Mouse (Mus musculus) activated CD4-positive, CD25-positive, alpha-beta regulatory T cell, adult 4 months (primary cell): ENCODE measurements around the gene Adck1. TPM values are rescaled to one million over a fixed set of nuclear protein-coding genes. Genes with fewer than 3 reads are reported as not detected.
A peak's percentile ranks its signal among the peaks of the same experiment; 100 is the strongest.

Experiments used
- ATAC-seq: one replicate; pipeline ENCODE4 v1.8.0; 2017
- polyA plus RNA-seq, 2 experiments: library from polyadenylated mRNA; unstranded; fragments of 100-300 nt; shearing (Covaris generic); gene quantifications; one replicate each; pipeline ENCODE4 v1.2.1; 2017

Gene Adck1
- polyA plus RNA-seq, 2 experiments from 2014 or later, result 8.3 to 10.1 TPM

DNA sequence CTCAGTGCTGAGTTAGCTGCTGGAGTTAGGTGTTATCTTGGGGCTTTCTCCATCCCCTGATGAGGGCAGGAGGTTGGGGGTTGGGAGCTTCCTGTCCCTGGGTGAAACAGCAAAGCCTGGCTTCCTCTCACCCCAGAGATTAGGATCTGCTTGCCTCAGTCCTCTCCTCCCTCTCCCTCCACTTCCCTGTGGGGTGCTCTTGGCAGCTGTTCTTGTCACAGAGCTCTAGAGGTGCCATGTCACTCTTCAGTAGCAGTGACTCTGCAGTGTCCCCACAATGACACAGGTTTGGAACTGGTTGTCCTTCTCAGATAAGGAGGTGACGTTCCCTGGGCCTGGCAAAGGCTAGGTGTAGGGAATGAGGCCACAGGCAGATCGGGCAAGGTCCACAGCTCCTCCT is 68.4 kb downstream of the Adck1 start:
- peak; percentile 93 for ATAC-seq

DNA sequence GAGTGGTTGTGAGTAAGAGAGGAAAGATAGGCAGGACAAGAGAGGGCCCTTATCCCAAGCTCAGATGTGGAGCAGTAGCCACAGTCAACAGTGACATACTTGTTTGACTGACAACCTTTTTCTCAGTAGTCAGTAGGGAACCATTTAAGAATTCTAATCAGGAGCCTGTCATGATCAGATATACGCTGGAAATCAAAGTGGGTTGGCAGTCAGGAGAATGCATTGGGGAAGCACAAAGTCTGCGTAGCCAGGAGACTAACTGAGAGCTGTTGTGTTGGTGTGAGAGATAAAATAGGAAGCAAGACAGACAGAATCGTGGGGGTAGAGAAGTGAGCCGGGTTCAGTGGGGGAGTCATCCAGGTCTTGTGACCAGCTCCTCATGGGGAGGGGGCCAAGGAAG is 71.9 kb downstream of the Adck1 start:
- no peak for ATAC-seq

DNA sequence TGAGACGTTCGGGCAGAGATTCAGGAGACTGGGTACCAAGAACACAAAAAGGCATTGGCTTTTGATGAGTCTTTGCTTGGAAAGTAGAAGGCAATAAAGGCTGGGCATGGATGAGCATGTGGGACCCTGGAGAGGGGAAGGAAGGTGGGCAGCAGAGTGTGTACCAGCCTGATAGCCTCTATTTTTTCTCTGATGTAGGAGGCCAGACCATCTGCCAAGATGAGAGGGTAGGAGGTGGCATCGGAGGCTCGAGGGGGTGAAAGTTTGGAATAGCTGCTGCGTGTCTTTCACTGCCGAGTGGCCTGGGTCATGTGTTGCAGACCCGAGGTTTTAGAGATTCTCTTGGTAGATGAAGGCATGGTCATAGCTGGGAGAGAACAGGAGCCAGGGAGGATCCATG is 72.8 kb downstream of the Adck1 start:
- no peak for ATAC-seq

DNA sequence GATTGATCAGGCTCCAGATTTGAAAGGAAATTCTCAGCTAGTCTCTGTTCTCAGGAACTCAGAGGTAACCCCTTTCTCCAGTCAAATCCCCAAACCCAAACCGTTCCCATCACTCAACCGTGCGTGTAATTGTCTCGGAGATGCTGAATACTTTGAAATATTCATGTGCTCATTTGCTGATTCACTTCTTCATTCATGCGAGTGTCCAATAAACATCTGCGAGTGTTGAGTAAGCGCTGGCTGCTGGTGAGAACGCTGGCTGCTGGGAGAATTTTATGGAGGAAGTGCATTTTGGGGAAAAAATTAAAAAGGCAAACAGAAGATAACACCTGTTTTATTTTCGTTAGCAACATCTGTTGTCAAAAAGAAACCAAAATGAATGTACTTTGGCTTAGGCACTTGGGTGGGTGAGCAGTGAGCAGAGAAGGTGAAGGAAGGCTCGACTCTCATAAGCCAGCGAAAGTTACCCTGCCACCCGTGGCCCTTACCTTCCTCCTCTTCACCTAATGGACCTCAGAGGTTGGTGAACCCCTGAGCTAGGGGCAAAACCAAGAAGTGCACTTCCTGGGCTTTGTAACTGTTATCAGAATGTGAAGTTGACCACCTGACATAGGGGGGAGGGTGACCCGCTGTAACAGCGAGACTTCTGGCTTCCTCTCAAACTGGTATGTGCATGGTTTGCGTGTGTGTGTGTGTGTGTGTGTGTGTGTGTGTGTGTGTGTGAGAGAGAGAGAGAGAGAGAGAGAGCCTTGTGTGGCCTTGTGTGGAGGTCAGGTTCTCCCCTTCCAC is 76.8 kb downstream of the Adck1 start:
- peak; percentile 66 for ATAC-seq

DNA sequence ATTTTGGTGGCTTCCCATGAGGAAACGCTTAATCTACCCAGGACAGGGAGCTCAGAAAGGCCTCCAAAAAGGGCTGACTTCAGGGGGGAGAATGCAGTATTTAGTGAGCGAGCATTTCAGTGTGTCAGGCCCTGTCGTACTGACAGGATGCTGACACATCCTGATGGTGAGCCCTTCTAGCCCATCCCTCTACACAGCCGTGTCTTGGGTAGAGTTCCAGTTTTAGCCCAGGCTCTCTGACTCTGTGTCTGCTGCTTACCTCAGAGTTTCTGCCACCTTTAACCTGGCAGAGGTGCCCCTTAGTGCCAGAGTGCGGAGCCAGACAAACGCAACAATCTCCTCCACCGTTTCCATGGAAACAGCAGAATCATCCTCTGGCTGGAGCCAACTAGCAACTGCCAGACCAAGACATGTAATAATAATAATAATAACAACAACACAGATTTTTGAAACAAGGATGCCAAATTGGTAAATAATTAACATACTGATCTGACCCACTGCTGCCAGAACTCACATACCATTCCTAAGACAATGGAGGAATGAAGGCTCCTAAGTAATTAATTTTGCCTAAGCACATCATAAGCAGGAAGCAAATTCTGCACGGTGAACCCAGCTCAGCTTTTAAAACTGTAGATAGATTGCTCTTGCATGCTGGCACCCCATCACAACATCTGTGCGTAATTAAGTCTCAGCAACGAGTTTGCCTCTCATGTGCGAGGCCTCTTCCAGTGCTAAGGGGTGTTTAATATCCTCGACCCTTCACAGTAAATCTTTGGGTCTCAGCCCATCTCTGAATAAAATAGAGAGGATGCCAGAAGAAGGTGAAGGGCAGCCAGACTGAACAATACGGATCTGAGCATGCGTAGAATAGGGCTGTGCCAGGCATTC is 81.8 kb downstream of the Adck1 start:
- ATAC-seq, result no peak

DNA sequence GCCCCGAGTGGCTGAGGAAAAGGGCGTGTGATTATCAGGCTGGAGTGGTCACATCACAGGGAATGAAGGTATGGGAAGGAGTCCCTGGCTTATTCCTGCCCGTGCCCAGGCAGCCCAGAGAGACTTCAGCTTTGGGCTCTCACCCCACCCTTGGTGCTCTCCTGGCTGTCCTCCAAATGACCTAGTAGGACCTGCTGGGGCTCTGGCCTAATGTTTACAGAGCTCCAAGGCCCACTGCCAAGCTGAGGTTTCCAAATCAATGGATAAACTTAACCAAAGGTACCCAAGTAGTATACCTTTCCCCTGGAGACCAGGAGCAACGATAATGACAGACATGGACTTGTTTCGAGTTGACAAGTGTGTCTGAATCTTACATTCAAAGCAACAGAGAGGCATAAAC is 83.7 kb downstream of the Adck1 start:
- ATAC-seq, result no peak

DNA sequence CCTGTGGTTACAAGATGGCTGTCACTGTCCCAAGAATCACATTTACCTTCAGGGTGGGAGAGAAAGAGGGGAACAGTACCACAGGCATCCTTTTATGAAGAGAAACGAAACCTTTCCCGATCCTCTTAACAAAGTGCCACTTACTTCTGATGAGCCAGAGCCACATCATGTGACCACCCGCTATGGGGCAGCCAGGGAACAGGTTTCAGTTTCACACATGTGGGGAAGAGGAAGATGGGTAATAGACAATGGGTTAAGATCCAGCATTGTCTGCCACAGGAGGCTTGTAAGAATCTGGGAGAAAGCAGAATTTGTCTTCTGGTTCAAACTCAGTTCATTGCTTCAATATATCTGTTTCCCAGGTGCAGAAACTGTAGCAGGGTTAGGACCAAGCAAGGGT is 85.1 kb downstream of the Adck1 start:
- ATAC-seq, result peak; percentile 36

DNA sequence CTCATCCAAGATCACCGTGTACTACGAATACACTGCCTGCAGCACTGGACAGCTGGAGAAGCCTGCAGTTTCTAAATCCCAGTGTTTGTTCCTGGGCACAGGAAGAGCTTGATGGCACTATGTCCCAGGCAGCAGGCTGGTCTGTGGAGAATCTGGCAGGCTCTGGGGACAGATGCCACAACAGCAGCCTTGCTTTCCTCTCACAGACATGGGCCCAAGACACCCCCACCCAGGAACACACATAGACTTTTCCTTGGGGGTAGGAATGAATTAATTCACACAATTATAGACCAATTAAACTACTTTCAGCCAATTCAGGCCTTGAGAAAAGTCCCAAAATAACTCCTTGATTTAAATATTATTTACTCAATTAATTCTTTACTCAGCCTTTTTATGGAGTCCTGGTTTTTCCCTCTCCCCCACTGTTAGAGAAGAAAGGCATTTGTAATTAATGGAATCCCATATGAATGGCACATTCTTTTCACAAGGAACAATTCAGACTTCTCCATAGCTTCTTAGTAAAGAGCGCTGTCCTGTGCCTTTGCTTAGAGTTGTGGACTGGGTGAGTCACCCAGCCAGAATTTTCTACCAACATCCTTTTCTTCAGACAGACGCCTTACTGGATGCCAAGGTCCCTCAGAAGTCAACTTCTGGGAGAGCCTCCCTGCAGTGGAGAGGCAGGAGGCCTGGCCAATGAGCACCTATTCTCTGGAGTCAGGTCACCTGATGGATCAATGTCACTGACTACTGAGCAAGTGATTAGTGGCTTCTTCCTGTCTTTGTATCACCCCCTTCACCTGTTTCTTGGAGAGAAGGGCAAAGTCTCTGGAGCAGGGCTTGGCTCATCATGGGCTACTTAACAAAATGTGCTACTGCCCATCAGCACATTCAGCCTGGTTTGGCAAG is 90.6 kb downstream of the Adck1 start:
- no peak for ATAC-seq

DNA sequence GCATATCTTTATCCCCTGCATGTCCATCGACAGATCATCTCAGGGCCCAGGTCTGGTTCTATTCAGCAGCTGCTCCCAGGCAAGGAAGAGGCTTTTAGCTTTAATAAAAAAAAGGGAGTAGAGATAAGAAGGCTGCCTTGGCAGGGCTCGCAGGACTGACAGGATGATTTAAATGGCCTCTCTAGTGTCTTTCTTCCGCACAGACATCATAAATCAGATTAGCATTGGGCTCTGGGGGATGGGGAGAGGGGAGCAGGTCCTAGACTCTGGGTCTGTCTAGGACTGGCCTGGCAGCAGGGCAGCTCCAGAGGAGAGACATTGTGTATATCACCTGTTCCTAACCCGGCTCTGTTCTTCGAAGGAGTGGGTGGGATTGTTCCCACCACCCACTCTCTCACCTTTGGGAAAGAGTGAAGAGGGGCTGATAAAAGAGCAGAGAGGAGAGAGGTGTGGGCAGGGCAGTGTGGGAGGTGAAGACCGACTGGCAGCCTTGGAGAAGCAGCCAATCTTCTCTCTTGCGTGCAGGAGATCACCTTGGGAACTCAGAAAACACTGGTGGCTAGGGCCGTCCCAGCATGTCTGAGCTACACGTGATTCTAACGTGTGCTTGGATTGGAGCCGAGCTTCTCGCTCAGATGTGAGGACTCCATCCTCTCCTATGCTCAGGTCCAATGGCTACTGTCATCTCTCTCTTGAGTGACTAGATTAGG is 94.5 kb downstream of the Adck1 start:
- ATAC-seq, result no peak

DNA sequence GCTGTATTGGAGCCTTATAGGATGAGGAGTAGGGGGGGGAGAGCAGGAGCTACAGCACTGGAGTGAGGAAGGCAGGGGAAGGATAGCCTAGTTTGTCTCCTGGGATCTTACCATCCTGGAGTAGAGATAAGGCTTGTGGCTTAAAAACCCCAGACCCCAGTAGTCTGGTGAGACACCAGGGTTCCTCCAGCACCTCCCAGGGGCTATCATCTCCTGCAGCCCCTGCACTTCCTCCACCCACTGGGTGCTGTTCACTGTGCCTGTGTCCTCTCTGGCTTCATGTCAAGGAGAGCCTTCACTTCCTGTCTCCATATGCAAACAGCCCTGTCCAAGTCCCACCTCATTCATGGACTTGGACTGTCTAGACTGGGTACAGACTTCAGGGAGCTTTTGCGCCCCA is 96.7 kb downstream of the Adck1 start:
- ATAC-seq, result no peak

DNA sequence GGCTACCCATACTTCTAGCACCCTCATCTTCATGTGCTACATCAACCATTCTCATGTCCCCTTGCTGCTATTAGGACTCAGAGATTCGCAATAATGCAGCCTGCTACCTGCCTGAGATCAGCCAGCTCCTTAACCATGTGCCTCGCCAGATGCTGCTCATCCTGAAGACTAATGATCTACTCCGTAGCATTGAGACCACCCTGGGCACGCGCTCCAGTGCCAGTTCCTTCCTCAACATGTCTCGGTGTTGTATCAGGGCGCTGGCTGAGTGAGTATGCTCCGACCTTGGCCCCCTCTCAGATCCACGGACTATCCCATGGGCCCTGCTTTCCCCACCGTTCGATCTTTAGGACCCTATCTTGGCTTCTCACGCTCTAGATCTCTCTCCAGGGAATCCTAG is 98.6 kb downstream of the Adck1 start:
- ATAC-seq, result no peak

DNA sequence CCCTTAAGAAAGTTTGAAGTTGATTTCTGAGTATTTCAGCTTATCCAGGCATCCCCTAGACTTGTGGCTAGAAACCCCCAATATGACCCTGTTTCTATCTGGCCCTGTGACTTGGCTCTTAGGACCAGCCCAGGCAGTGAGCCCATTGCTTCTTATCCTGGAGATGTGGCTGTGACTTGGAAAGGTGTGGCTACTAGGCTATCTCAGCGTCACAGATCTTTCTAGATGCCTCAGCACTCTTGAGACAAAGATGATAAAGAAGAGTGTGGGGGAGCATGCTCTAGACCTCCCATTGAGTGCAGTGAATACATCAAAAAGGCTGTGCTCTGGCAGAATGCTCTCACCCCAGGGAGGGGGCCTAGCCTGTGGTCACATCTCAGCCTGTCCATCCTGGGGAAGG is 99.1 kb downstream of the Adck1 start:
- ATAC-seq, result no peak

DNA sequence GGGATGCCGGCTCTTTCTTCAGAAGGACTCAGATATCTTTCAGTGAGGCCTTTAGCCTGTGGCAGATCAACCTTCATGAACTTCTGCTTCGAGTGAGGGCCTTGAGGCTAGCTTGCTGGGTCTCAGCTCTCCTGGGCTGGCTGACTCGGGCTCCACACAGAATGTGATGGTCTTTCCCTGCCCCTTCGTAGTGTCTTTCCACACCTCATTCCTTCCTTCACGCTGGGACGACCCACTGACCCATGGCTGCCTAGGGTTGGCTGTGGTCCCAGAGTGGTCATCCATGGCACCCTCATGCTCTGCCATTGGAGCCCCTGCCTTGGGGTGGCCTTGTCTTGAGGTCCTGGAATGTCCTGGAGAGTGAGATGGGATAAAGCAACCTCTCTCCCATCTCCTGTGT is 100.7 kb downstream of the Adck1 start:
- no peak for ATAC-seq

DNA sequence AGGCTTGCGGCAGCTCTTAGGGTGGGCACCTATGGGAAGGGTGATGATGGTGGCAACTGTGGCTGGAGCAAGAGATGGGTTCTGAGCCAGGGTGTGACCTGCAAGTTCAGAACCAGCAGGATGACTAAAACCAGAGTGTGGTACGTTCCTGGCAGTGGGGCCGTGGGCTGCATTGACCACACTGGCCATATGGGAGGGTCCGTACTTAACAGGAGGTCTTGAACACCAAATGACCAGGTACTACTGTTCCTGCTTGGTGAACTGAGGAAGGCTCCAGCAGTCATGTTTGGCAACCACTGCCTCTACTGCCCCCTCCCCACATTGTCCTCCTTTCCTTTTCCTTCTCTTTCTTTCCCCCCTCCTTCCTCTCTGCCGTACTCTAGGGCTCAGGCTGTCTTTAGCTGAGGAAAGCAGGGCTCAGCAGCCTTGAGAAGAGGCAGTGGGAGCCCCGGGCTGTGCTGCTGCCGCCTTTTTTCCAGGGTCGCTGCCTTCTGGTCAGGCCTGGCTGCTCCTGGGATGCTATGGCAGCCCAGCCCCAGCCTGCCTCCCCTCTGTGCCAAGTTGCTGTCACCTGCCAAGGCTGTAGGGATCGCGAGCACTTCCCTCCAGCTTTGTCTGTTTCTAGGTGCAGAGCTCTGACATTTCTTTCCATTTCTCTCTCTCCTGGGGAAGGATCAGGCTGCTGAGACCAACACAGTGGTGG is 103.4 kb downstream of the Adck1 start:
- ATAC-seq, result no peak

DNA sequence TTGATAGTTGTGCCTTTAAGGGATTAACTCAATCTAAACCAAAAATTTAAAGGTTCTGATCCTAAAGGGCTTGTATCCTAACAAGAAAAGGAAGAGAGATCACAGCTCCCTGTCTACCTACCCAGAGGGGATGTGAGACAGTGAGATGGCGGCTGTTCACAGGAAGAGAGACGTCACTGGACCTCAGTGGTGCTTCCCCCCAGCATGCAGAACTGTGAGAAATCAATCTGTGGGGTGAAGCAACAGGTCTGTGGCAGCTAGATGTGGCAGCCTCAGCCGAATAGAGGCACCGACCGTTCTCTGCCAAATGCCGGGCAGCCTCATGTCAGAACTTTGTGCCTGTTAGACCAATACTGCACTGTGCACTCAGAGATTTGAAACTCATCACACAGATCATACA is 106.4 kb downstream of the Adck1 start:
- peak; percentile 95 for ATAC-seq

DNA sequence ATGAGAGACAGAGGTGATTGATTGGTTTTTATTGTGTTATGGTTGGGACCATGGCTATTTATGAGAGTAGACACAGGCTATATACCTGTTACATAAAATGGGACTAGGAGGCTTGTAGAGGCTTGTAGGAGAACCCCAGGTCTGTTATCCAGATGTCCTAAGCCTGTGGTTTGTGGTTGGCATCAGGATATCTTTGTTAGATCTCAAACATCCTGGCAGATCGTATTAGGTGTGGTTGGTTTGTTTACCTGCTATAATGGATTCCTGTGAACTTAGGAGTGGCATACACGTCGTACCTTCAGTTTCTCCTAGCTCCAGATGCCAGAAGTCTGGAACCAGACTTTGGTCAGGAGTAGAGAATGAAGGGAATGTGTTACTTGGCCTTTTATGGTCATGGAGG is 106.9 kb downstream of the Adck1 start:
- ATAC-seq, result peak; percentile 53

DNA sequence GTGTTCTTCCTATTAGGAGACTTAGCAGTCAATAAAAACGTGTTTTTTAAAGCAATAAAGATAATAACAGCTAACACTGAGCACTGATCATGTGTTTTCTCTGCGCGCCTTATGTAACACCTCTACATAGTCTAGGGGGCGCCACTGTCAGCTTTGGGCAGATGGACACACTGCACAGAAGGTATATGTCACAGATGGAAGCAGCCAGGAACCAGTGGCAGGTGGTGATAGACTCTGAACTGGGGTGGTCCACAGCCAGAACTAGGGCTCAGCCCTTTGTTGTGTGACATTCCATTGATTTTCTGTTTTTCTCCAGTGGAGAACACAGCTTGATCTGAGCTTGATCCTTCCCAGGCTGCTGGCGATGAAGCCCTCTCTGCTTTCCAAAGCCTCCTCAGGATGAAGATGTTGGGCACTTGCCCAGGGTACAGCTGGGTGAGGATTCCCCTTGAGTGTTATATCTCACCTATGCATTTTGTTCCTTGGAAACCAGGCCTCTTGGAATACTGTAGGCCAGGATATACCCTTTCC is 107.6 kb downstream of the Adck1 start:
- ATAC-seq, result no peak

DNA sequence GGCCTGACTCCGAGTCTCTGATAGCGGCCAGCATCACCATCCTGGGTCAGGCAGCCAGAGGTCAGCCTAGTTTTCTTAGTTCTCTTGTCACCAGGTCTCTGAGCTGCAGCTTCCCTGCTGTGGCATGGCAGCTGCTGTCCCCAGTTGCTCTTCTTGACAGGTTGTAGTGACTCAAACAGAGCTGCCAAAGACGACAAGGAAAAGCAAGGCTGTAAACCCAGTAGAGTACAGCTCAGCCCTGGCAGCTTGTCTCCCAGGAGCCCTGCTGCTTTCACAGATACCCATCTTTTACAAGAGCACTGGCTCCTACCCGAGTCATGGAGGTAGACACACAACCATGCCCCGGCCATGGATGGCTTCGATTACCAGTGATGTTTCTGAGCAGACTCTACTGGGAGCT is 108.3 kb downstream of the Adck1 start:
- no peak for ATAC-seq

DNA sequence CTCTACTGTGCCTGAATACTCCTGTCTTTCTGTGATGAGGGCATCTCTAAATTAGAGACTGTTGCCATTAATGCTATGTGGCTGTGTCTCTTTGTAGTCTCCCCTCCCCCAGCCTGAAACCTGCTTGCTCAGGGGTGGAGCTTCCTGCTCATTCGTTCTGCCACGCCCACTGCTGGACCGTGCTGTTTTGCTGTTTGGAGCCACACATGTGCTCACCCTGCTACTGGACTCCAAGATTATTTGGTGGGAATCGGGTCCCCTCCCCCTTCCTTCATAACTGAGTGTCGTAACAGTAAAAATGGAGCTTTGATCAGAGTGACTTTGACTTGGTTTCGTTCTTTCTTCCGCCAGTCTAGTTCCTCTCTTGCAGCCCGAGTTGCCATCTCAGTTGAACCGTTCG is 111.5 kb downstream of the Adck1 start:
- peak; percentile 21 for ATAC-seq

DNA sequence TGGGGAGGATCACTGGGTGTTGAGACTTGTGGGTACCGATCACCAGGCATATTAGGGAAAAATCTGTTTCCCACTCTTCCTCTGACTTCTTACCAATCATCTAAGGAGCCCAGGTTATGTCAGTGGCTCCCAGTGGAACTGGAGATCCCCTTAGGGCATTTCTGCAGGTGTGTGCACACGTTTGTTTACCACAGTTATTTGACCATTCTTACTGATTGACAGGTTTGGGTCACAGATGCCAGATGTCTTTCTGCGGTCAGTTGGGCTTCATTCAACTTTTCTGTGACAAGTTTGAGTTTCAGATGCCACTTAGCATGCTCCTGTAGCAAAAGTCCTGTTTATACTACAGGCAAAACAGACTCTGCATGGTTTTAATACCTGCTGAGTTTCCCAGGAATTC is 112.5 kb downstream of the Adck1 start:
- no peak for ATAC-seq

DNA sequence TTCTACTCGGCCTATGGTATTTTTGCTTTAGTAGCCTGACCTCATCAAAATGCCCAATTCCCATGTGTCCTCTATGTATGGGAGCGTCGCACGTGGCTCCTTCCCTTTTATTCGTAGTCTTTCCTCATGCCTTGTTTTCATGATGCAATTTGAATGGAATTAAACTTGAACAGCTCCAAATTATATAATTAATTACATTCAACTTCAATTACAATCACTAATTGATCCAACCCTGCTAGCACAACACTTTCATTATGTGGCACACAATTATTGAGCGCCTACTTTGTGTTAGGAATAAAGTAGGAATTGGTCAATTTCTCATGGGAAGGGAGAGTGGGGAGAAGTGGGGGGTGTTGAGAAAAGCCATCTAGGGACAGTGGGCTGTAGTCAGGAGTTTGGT is 113.4 kb downstream of the Adck1 start:
- no peak for ATAC-seq
